Mouse (Mus musculus): ENCODE measurements at regions not wholly inside any gene's neighbourhood (a gene's known extent, or its start where the extent isn't known, plus 50 kb on each side); places are given as distances from the start of the nearest gene placed in this dataset.

GRCm38 (mm10) chr14:72942571-72942970, 106.3 kb downstream of the Cysltr2 start:
- TF ChIP-seq ZNF384 (IDR thresholded peaks at IDR 0.05; ENCODE audit: low read depth, low read length) (no peak), TBP (conservative IDR thresholded peaks at IDR 0.05; ENCODE audit: low read depth, low read length) (no peak), ELF1 (IDR thresholded peaks at IDR 0.05; ENCODE audit: low read depth, low read length) (no peak), MXI1 (IDR thresholded peaks at IDR 0.05; ENCODE audit: low read depth, low read length) (no peak), JUN (IDR thresholded peaks at IDR 0.05; ENCODE audit: insufficient read depth, low read depth, low read length) (no peak), RAD21 (IDR thresholded peaks at IDR 0.05; ENCODE audit: low read depth, low read length) (no peak), MAZ (IDR thresholded peaks at IDR 0.05; ENCODE audit: low read depth, low read length) (no peak), MYC (IDR thresholded peaks at IDR 0.05; ENCODE audit: low read depth, low read length) (no peak), NRF1 (IDR thresholded peaks at IDR 0.05; ENCODE audit: low read depth, low read length) (no peak), IRF4 (IDR thresholded peaks at IDR 0.05; ENCODE audit: low read depth, low read length) (no peak), ZMIZ1 (IDR thresholded peaks at IDR 0.05; ENCODE audit: low read depth, low read length) (no peak)
- Histone ChIP-seq H3K9ac (ENCODE audit: insufficient read depth, low read depth) (no peak overlapping the region), H3K4me1 (ENCODE audit: control insufficient read depth in 1 of 2, insufficient read depth in 2 of 2) (peaks cover 4 to 21% of the 10 kb centered on the region in 2 experiments), H3K79me2 (replicated peaks; ENCODE audit: control insufficient read depth, extremely low read depth, insufficient read depth, poor library complexity, severe bottlenecking) (no peaks in the 10 kb centered on the region), H3K27me3 (replicated peaks) (no peaks in the 10 kb centered on the region), H3K4me3 (replicated peaks in 1 of 3; ENCODE audit: low read depth in 2 of 3, low read length in 2 of 3, poor library complexity in 1 of 3) (no peak overlapping the region), H3K27ac (ENCODE audit: insufficient read depth, low read depth) (no peak overlapping the region), H3K4me2 (ENCODE audit: insufficient read depth, low read depth, poor library complexity, severe bottlenecking) (no peak overlapping the region), H3K36me3 (replicated peaks in 1 of 2; ENCODE audit: control insufficient read depth in 1 of 2, insufficient read depth in 1 of 2, low read length in 1 of 2) (no peaks in the 10 kb centered on the region), H3K9me3 (replicated peaks; ENCODE audit: low read length) (no peaks in the 10 kb centered on the region)
- no peak for DNase-seq (ENCODE audit: extremely low read depth)
- dilution Hi-C loops (cut with MboI; ENCODE audit: extremely low pct_ligation_motif_present, extremely low pct_unique_long_range_greater_than_20kb, low sequenced_read_pairs): no loop called here
- in situ Hi-C loops (cut with MboI; ENCODE audit: low pct_ligation_motif_present, low pct_unique_long_range_greater_than_20kb, low sequenced_read_pairs): loop anchor here (10.0 kb wide), 1 partner anchor 58 kb away; no protein-coding TSS in a partner anchor

GRCm38 (mm10) chr14:72939067-72939393, 109.9 kb downstream of the Cysltr2 start:
- in situ Hi-C loops (cut with MboI; ENCODE audit: low pct_ligation_motif_present, low pct_unique_long_range_greater_than_20kb, low sequenced_read_pairs): no loop called here

GRCm38 (mm10) chr14:72938382-72939066, 110.4 kb downstream of the Cysltr2 start:
- H3K4me3 ChIP-seq (replicated peaks in 1 of 3; ENCODE audit: low read depth in 2 of 3, low read length in 2 of 3, poor library complexity in 1 of 3): peak overlapping the region in 1 of 3 experiments; percentile 31
- peak; percentile 52 for DNase-seq (ENCODE audit: extremely low read depth)
- H3K9me3 ChIP-seq (replicated peaks; ENCODE audit: low read length): no peaks in the 10 kb centered on the region
- H3K4me1 ChIP-seq (ENCODE audit: control insufficient read depth in 1 of 2, insufficient read depth in 2 of 2): peaks cover 15 to 60% of the 10 kb centered on the region in 2 experiments
- H3K4me2 ChIP-seq (ENCODE audit: insufficient read depth, low read depth, poor library complexity, severe bottlenecking): no peak overlapping the region
- no peak overlapping the region for H3K9ac ChIP-seq (ENCODE audit: insufficient read depth, low read depth)
- dilution Hi-C loops (cut with MboI; ENCODE audit: extremely low pct_ligation_motif_present, extremely low pct_unique_long_range_greater_than_20kb, low sequenced_read_pairs) (no loop called here), in situ Hi-C loops (cut with MboI; ENCODE audit: low pct_ligation_motif_present, low pct_unique_long_range_greater_than_20kb, low sequenced_read_pairs) (no loop called here)
- H3K27ac ChIP-seq (ENCODE audit: insufficient read depth, low read depth): no peak overlapping the region
- no peaks in the 10 kb centered on the region for H3K79me2 ChIP-seq (replicated peaks; ENCODE audit: control insufficient read depth, extremely low read depth, insufficient read depth, poor library complexity, severe bottlenecking)
- no peaks in the 10 kb centered on the region for H3K36me3 ChIP-seq (replicated peaks in 1 of 2; ENCODE audit: control insufficient read depth in 1 of 2, insufficient read depth in 1 of 2, low read length in 1 of 2)
- H3K27me3 ChIP-seq (replicated peaks): peaks cover 1% of the 10 kb centered on the region
- TF ChIP-seq JUND (conservative IDR thresholded peaks at IDR 0.05; ENCODE audit: low read depth, low read length): peak; percentile 36; the same call in 1 of the 2 replicates
- TF ChIP-seq MAFK (IDR thresholded peaks at IDR 0.05; ENCODE audit: insufficient replicate concordance, low read length): 0 out of 2 replicates have a peak, but pooled peaks have one; percentile 48
- TF ChIP-seq MYC (IDR thresholded peaks at IDR 0.05; ENCODE audit: low read depth, low read length): peak; percentile 57; the same call in 1 of the 2 replicates
- peak; percentile 52; the same call in 1 of the 2 replicates for TF ChIP-seq IRF4 (IDR thresholded peaks at IDR 0.05; ENCODE audit: low read depth, low read length)
- TF ChIP-seq CTCF (conservative IDR thresholded peaks at IDR 0.05 in 1 of 2, IDR thresholded peaks at IDR 0.05 in 1 of 2; ENCODE audit: low read depth in 2 of 2, low read length in 2 of 2): peak in 1 of 2 experiments; percentile 14; a peak in 1 of 4 replicates
- TF ChIP-seq EP300 (IDR thresholded peaks at IDR 0.05; ENCODE audit: low read length): peak; percentile 86
- peak; percentile 46 for TF ChIP-seq CHD2 (IDR thresholded peaks at IDR 0.05; ENCODE audit: low read length)
- TF ChIP-seq MAZ (IDR thresholded peaks at IDR 0.05; ENCODE audit: low read depth, low read length): no peak
- no peak for TF ChIP-seq ZKSCAN1 (IDR thresholded peaks at IDR 0.05; ENCODE audit: borderline replicate concordance, low read depth, low read length)
- TF ChIP-seq ELF1 (IDR thresholded peaks at IDR 0.05; ENCODE audit: low read depth, low read length): no peak
- TF ChIP-seq TBP (conservative IDR thresholded peaks at IDR 0.05; ENCODE audit: low read depth, low read length): no peak
- TF ChIP-seq MAX (IDR thresholded peaks at IDR 0.05; ENCODE audit: low read length): peak; percentile 81
- TF ChIP-seq NRF1 (IDR thresholded peaks at IDR 0.05; ENCODE audit: low read depth, low read length): peak; percentile 47
- TF ChIP-seq UBTF (IDR thresholded peaks at IDR 0.05; ENCODE audit: low read depth, low read length): no peak
- TF ChIP-seq CHD1 (IDR thresholded peaks at IDR 0.05; ENCODE audit: low read depth, low read length): no peak
- TF ChIP-seq RCOR1 (conservative IDR thresholded peaks at IDR 0.05; ENCODE audit: low read depth, low read length): 0 out of 2 replicates have a peak, but pooled peaks have one; percentile 35
- 0 out of 2 replicates have a peak, but pooled peaks have one; percentile 18 for TF ChIP-seq NELFE (IDR thresholded peaks at IDR 0.05; ENCODE audit: low read depth, low read length)
- TF ChIP-seq SMC3 (IDR thresholded peaks at IDR 0.05; ENCODE audit: low read depth, low read length): peak; percentile 22

More at GRCm38 (mm10) chr14:72939067-72939393, 109.9 kb downstream of the Cysltr2 start:
- Histone ChIP-seq H3K4me1 (ENCODE audit: control insufficient read depth in 1 of 2, insufficient read depth in 2 of 2) (peaks cover 15 to 55% of the 10 kb centered on the region in 2 experiments), H3K9ac (ENCODE audit: insufficient read depth, low read depth) (no peak overlapping the region), H3K27me3 (replicated peaks) (peaks cover 1% of the 10 kb centered on the region), H3K79me2 (replicated peaks; ENCODE audit: control insufficient read depth, extremely low read depth, insufficient read depth, poor library complexity, severe bottlenecking) (no peaks in the 10 kb centered on the region), H3K4me2 (ENCODE audit: insufficient read depth, low read depth, poor library complexity, severe bottlenecking) (no peak overlapping the region), H3K9me3 (replicated peaks; ENCODE audit: low read length) (no peaks in the 10 kb centered on the region), H3K4me3 (replicated peaks in 1 of 3; ENCODE audit: low read depth in 2 of 3, low read length in 2 of 3, poor library complexity in 1 of 3) (no peak overlapping the region), H3K36me3 (replicated peaks in 1 of 2; ENCODE audit: control insufficient read depth in 1 of 2, insufficient read depth in 1 of 2, low read length in 1 of 2) (no peaks in the 10 kb centered on the region), H3K27ac (ENCODE audit: insufficient read depth, low read depth) (no peak overlapping the region)
- no peak for TF ChIP-seq PAX5 (IDR thresholded peaks at IDR 0.05; ENCODE audit: low read length)
- dilution Hi-C loops (cut with MboI; ENCODE audit: extremely low pct_ligation_motif_present, extremely low pct_unique_long_range_greater_than_20kb, low sequenced_read_pairs): no loop called here
- DNase-seq (ENCODE audit: extremely low read depth): no peak
